Mouse (Mus musculus) liver, embryonic 16.5 days (tissue): ENCODE measurements around the gene Nr1h3. TPM values are rescaled to one million over a fixed set of nuclear protein-coding genes. Genes with fewer than 3 reads are reported as not detected.
A peak's percentile ranks its signal among the peaks of the same experiment; 100 is the strongest.
"Not testable (repeated sequence)": the region's sequence is repeated elsewhere in the genome, so short reads cannot be mapped to it uniquely, and the experiment has no call there.

Experiments
- ATAC-seq: fragments of 200-750 bp; cut with Nextera tagmentation; 2 replicates; pipeline ENCODE4 v1.8.0; 2017; ENCODE audit warnings: low read depth, mild to moderate bottlenecking, moderate number of reproducible peaks, moderate library complexity
- H3K27ac ChIP-seq: fragments of 300-500 bp; sonication (generic); 2 replicates; pipeline ENCODE4 v1.5.1; 2014; ENCODE audit warnings: mild to moderate bottlenecking, low read length
- H3K27me3 ChIP-seq: fragments of 300-500 bp; sonication (generic); 2 replicates; pipeline ENCODE4 v1.6.1; 2014; ENCODE audit warnings: low read depth, low read length, mixed read lengths; ENCODE audit not compliant: control insufficient read depth, insufficient read depth
- H3K36me3 ChIP-seq: fragments of 300-500 bp; sonication (generic); 2 replicates; pipeline ENCODE4 v1.6.1; 2014; ENCODE audit warnings: mild to moderate bottlenecking; ENCODE audit not compliant: control insufficient read depth, insufficient read depth
- H3K4me1 ChIP-seq: fragments of 300-500 bp; sonication (generic); 2 replicates; pipeline ENCODE4 v1.6.1; 2014; ENCODE audit warnings: low read depth, low read length, mixed read lengths; ENCODE audit not compliant: control insufficient read depth
- H3K4me2 ChIP-seq: fragments of 300-500 bp; sonication (generic); 2 replicates; pipeline ENCODE4 v1.6.1; 2014; ENCODE audit warnings: low read depth, low read length, mixed read lengths
- H3K4me3 ChIP-seq: fragments of 300-500 bp; sonication (generic); 2 replicates; pipeline ENCODE4 v1.5.1; 2014; ENCODE audit warnings: low read depth, mild to moderate bottlenecking, low read length
- H3K9ac ChIP-seq: fragments of 300-500 bp; sonication (generic); 2 replicates; pipeline ENCODE4 v1.6.1; 2014; ENCODE audit warnings: low read depth, low read length
- H3K9me3 ChIP-seq: fragments of 300-500 bp; sonication (generic); replicated peaks from 2 replicates; pipeline ENCODE4 v1.6.1; 2016; ENCODE audit warnings: low read length; ENCODE audit not compliant: control insufficient read depth
- WGBS: fragments of 180-500 bp; shearing (Covaris S2); extraction: QIAGEN DNeasy Blood & Tissue Kit; methylation state at CpG from one replicate; pipeline ENCODE4 v1.1.7; 2014; ENCODE audit not compliant: insufficient replicate concordance; 5-methylcytosine and 5-hydroxymethylcytosine counted together
- polyA plus RNA-seq: library from polyadenylated mRNA; unstranded; fragments of >200 nt; fragmentation: Nextera tagmentation; extraction: Ambion mirVana; gene quantifications from 2 replicates; pipeline ENCODE4 v1.2.1, GENCODE M21; 2015

Gene Nr1h3
- polyA plus RNA-seq: 18.8 and 20.8 TPM in 2 replicates

DNA sequence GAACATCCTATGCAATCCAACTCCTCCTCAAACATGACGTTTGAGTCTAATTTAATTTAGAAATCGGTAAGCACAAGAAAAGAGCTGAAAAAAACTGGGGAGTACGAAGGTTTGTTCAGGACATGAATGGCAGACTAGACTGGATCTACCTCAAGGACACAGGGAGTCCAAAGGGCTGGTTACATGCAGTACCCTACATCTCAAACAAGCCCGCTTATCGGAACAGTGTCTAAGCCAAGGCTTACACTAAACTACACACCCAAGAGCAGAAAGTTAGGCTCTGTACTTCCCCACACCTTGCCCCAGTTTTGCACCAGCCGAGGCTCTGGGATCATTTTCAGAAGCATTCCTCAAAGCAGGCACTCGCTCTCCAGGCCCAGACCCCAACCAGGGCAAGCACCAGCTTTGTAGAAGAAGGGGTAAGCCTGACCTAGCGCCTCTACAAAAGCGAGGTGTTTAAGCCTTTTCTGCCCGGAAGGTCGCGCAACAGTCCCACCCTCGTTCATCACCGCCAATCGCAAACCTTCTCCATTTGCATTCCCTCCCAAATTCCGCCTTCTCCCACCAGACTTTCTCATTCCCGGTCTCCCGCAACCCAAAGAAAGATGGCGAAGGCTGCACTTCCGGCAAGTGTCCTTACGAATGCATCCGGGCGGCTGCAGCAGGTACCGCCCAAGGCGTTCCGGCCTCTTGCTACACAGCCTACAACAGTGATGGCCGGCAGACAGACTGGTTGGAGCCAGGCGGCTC lies at the start of gene Nr1h3, which contains the start of gene Acp2:
TSS of gene Nr1h3 (minus strand) at position 613 of the 750 bp plus-strand sequence.
TSS of gene Acp2 (plus strand) at position 664 of the 750 bp plus-strand sequence.
- Histone ChIP-seq H3K9ac (peak within 1 kb of the TSS; percentile 88), H3K36me3 (peaks cover 3% of the 10 kb centered on the region; the same call in 1 of the 2 replicates), H3K27me3 (no peaks in the 10 kb centered on the region), H3K4me1 (peaks cover 11% of the 10 kb centered on the region), H3K4me3 (peak within 1 kb of the TSS; percentile 88), H3K9me3 (no peaks in the 10 kb centered on the region), H3K27ac (peak within 1 kb of the TSS; percentile 86), H3K4me2 (peak within 1 kb of the TSS; percentile 83)
- 3% methylated on average over 28 of the region's 28 CpGs for WGBS
- peak; percentile 94 for ATAC-seq

GRCm38 (mm10) chr2:91252001-91252400 lies 49.4 kb upstream of the Nr1h3 start:
- no peaks in the 10 kb centered on the region for H3K9me3 ChIP-seq
- H3K27me3 ChIP-seq: peaks cover 50% of the 10 kb centered on the region
- no peak overlapping the region for H3K9ac ChIP-seq
- H3K4me3 ChIP-seq: no peak overlapping the region
- H3K27ac ChIP-seq: no peak overlapping the region
- ATAC-seq: no peak
- WGBS: 50% methylated on average over 4 of the region's 4 CpGs
- peaks cover 5% of the 10 kb centered on the region for H3K4me1 ChIP-seq
- no peak overlapping the region for H3K4me2 ChIP-seq
- no peaks in the 10 kb centered on the region for H3K36me3 ChIP-seq

DNA sequence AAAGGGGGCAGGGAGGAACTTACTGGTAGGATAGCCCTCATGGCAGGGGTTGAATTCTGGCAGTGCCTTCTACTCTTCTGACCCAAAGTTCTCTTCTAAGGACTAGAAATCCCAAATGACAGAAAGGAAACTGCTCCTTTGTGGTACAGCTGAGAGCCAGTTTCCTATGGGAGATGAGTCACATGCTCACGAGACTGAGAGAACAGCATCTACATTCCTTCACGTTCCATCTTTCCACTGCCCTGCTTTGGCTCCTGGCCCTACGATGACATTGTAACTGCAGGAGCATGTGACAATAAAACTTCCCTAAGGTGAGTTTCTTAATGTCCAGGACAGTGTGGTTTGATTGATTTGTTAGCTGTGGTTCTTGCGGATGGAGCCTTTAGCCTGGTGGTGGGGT lies 45.7 kb upstream of the Nr1h3 start:
- Histone ChIP-seq H3K4me1 (peaks cover 16% of the 10 kb centered on the region), H3K36me3 (no peaks in the 10 kb centered on the region), H3K4me3 (no peak overlapping the region), H3K4me2 (no peak overlapping the region), H3K9me3 (no peaks in the 10 kb centered on the region), H3K27me3 (peaks cover 14% of the 10 kb centered on the region), H3K9ac (no peak overlapping the region), H3K27ac (no peak overlapping the region)
- 69% methylated on average over 4 of the region's 4 CpGs for WGBS
- ATAC-seq: no peak

GRCm38 (mm10) chr2:91244557-91245228 lies 42.1 kb upstream of the Nr1h3 start:
- no peak overlapping the region for H3K27ac ChIP-seq
- no peaks in the 10 kb centered on the region for H3K9me3 ChIP-seq
- H3K4me3 ChIP-seq: no peak overlapping the region
- ATAC-seq: peak; percentile 89
- 44% methylated on average over 5 of the region's 5 CpGs for WGBS
- H3K36me3 ChIP-seq: no peaks in the 10 kb centered on the region
- H3K4me2 ChIP-seq: no peak overlapping the region
- H3K4me1 ChIP-seq: peaks cover 27% of the 10 kb centered on the region
- H3K9ac ChIP-seq: no peak overlapping the region
- no peaks in the 10 kb centered on the region for H3K27me3 ChIP-seq

- H3K9ac ChIP-seq: no peak overlapping the region
- no peak overlapping the region for H3K4me2 ChIP-seq
- H3K27me3 ChIP-seq: no peaks in the 10 kb centered on the region
- no peak overlapping the region for H3K27ac ChIP-seq
- no peak overlapping the region for H3K4me3 ChIP-seq
- no peak for ATAC-seq
- H3K36me3 ChIP-seq: no peaks in the 10 kb centered on the region
- 62% methylated on average over 3 of the region's 3 CpGs for WGBS
- no peaks in the 10 kb centered on the region for H3K9me3 ChIP-seq
- peaks cover 27% of the 10 kb centered on the region for H3K4me1 ChIP-seq
These were observed 40.8 kb upstream of the Nr1h3 start for GRCm38 (mm10) chr2:91243416-91243815.

GRCm38 (mm10) chr2:91242547-91242946 lies 39.9 kb upstream of the Nr1h3 start:
- Histone ChIP-seq H3K9me3 (no peaks in the 10 kb centered on the region), H3K36me3 (no peaks in the 10 kb centered on the region), H3K27me3 (no peaks in the 10 kb centered on the region), H3K4me1 (peaks cover 29% of the 10 kb centered on the region), H3K9ac (no peak overlapping the region), H3K27ac (peak overlapping the region; percentile 12; the same call in 1 of the 2 replicates), H3K4me2 (no peak overlapping the region), H3K4me3 (no peak overlapping the region)
- ATAC-seq: peak; percentile 71
- 33% methylated on average over 5 of the region's 5 CpGs for WGBS

- peaks cover 15% of the 10 kb centered on the region for H3K4me1 ChIP-seq
- ATAC-seq: peak; percentile 7; the same call in 1 of the 2 replicates
- H3K27ac ChIP-seq: peak overlapping the region; percentile 95
- not testable (repeated sequence) for H3K27me3 ChIP-seq, H3K36me3 ChIP-seq, H3K9me3 ChIP-seq
- peak overlapping the region; percentile 77 for H3K9ac ChIP-seq
- peak overlapping the region; percentile 72 for H3K4me3 ChIP-seq
- WGBS: 7% methylated on average over 4 of the region's 4 CpGs
- peak overlapping the region; percentile 99 for H3K4me2 ChIP-seq
These were observed 35.0 kb upstream of the Nr1h3 start for GRCm38 (mm10) chr2:91237511-91238080.

GRCm38 (mm10) chr2:91236601-91237510 lies 34.2 kb upstream of the Nr1h3 start, which contains the start of gene Ddb2:
TSS of gene Ddb2 (minus strand) at chr2:91236982.
- Histone ChIP-seq H3K9ac (peak within 1 kb of the TSS; percentile 77), H3K4me1 (peaks cover 10% of the 10 kb centered on the region), H3K4me3 (peak within 1 kb of the TSS; percentile 72), H3K36me3 (no peaks in the 10 kb centered on the region; the same call in 1 of the 2 replicates), H3K27me3 (no peaks in the 10 kb centered on the region), H3K27ac (peak within 1 kb of the TSS; percentile 95), H3K9me3 (no peaks in the 10 kb centered on the region), H3K4me2 (peak within 1 kb of the TSS; percentile 99)
- ATAC-seq: peak; percentile 99
- under 1% methylated on average over 48 of the region's 48 CpGs for WGBS
